In genomic region chr11:115628465-115629101, GRCm38 (mm10) we compare ENCODE assay signal across 8 mouse cellular contexts. TPM values are rescaled to one million over a fixed set of nuclear protein-coding genes. Genes with fewer than 3 reads are reported as not detected.
DNase-seq lines count a peak whose midpoint lies in the region; ATAC-seq and TF ChIP-seq lines count a peak whose summit lies in the region.

No protein-coding gene starts in this region.

- no peak for TF ChIP-seq CTCF in kidney, adult 2 months (conservative IDR thresholded peaks at IDR 0.05; ENCODE audit: insufficient read depth, insufficient read length, low read depth, low read length)
- no peak for TF ChIP-seq CTCF in cortical plate, adult 2 months (IDR thresholded peaks at IDR 0.05; ENCODE audit: extremely low read depth, insufficient read depth, low read length)

- 48% methylated on average over 13 of the region's 13 CpGs for WGBS in kidney, embryonic 16.5 days
- 51% methylated on average over 13 of the region's 13 CpGs for WGBS in kidney, adult 2 months
- 56% methylated on average over 12 of the region's 13 CpGs for WGBS in hindbrain, embryonic 16.5 days
- 57% methylated on average over 13 of the region's 13 CpGs for WGBS in midbrain, embryonic 16.5 days

- H3K4me3 ChIP-seq in kidney, embryonic 16.5 days (ENCODE audit: low read length), result peak overlapping the region; percentile 88
- H3K4me3 ChIP-seq in kidney, adult 2 months (ENCODE audit: insufficient read depth, low read depth, low read length), result no peak overlapping the region
- peak overlapping the region; percentile 61; the same call in 1 of the 2 replicates for H3K4me3 ChIP-seq in cortical plate, adult 2 months (ENCODE audit: insufficient read depth, low read length)
- peak overlapping the region; percentile 63 for H3K4me3 ChIP-seq in hindbrain, embryonic 16.5 days (ENCODE audit: low read length)
- H3K4me3 ChIP-seq in midbrain, embryonic 16.5 days (ENCODE audit: low read depth, low read length), result peak overlapping the region; percentile 57

- H3K27me3 ChIP-seq in kidney, embryonic 16.5 days (ENCODE audit: insufficient read depth, low read length), result no peaks in the 10 kb centered on the region
- no peaks in the 10 kb centered on the region for H3K27me3 ChIP-seq in kidney, adult 2 months (replicated peaks; ENCODE audit: control insufficient read depth, insufficient read depth, low read length)
- H3K27me3 ChIP-seq in hindbrain, embryonic 16.5 days (replicated peaks; ENCODE audit: control insufficient read depth, insufficient read depth, low read length), result no peaks in the 10 kb centered on the region
- no peaks in the 10 kb centered on the region for H3K27me3 ChIP-seq in midbrain, embryonic 16.5 days (ENCODE audit: control insufficient read depth, insufficient read depth, low read depth, low read length)

- no peak for DNase-seq in kidney, adult 2 months
- DNase-seq in urinary bladder, postnatal 4 days (ENCODE audit: low spot score in 2 of 2), result no peak
- no peak for DNase-seq in gastrocnemius, postnatal 10 days
- DNase-seq in adrenal gland, postnatal 36 days, result no peak

- peak overlapping the region; percentile 57 for H3K4me2 ChIP-seq in kidney, embryonic 16.5 days (replicated peaks; ENCODE audit: low read depth, low read length)
- peak overlapping the region; percentile 55 for H3K4me2 ChIP-seq in hindbrain, embryonic 16.5 days (ENCODE audit: low read length)
- H3K4me2 ChIP-seq in midbrain, embryonic 16.5 days (ENCODE audit: low read length), result peak overlapping the region; percentile 56

- H3K36me3 ChIP-seq in kidney, embryonic 16.5 days (ENCODE audit: insufficient read depth, low read length), result no peaks in the 10 kb centered on the region
- H3K36me3 ChIP-seq in kidney, adult 2 months (ENCODE audit: control insufficient read depth, insufficient read depth, low read length), result peaks cover 1% of the 10 kb centered on the region; the same call in 1 of the 2 replicates
- H3K36me3 ChIP-seq in hindbrain, embryonic 16.5 days (ENCODE audit: control insufficient read depth, insufficient read depth, low read length), result peaks cover 2% of the 10 kb centered on the region; the same call in 1 of the 2 replicates
- H3K36me3 ChIP-seq in midbrain, embryonic 16.5 days (ENCODE audit: control insufficient read depth, insufficient read depth, low read length), result 0 out of 2 replicates have a peak, but pooled peaks cover 3% of the 10 kb centered on the region

- H3K27ac ChIP-seq in kidney, embryonic 16.5 days (ENCODE audit: low read length), result no peak overlapping the region
- no peak overlapping the region for H3K27ac ChIP-seq in kidney, adult 2 months (ENCODE audit: insufficient read depth, low read depth, low read length)
- no peak overlapping the region for H3K27ac ChIP-seq in cortical plate, adult 2 months (ENCODE audit: insufficient read depth, low read length)
- no peak overlapping the region for H3K27ac ChIP-seq in hindbrain, embryonic 16.5 days (ENCODE audit: low read depth, low read length)
- no peak overlapping the region for H3K27ac ChIP-seq in midbrain, embryonic 16.5 days (ENCODE audit: low read length)

- H3K9ac ChIP-seq in kidney, embryonic 16.5 days (replicated peaks; ENCODE audit: low read length), result peak overlapping the region; percentile 64; the same call in 1 of the 2 replicates
- peak overlapping the region; percentile 50; the same call in 1 of the 2 replicates for H3K9ac ChIP-seq in hindbrain, embryonic 16.5 days (ENCODE audit: low read depth, low read length)
- H3K9ac ChIP-seq in midbrain, embryonic 16.5 days (ENCODE audit: low read depth, low read length), result peak overlapping the region; percentile 50; the same call in 1 of the 2 replicates

- H3K4me1 ChIP-seq in kidney, embryonic 16.5 days (ENCODE audit: insufficient read depth, low read length), result peaks cover 18% of the 10 kb centered on the region
- H3K4me1 ChIP-seq in kidney, adult 2 months (ENCODE audit: control insufficient read depth, insufficient read depth, low read length), result peaks cover 13% of the 10 kb centered on the region; the same call in 1 of the 2 replicates
- H3K4me1 ChIP-seq in cortical plate, adult 2 months (ENCODE audit: control insufficient read depth, insufficient read depth, low read length), result peaks cover 1% of the 10 kb centered on the region; the same call in 1 of the 2 replicates
- H3K4me1 ChIP-seq in hindbrain, embryonic 16.5 days (ENCODE audit: control insufficient read depth, insufficient read depth, low read depth, low read length), result peaks cover 9% of the 10 kb centered on the region
- H3K4me1 ChIP-seq in midbrain, embryonic 16.5 days (ENCODE audit: control insufficient read depth, insufficient read depth, low read length), result peaks cover 7% of the 10 kb centered on the region

- H3K9me3 ChIP-seq in kidney, embryonic 16.5 days (ENCODE audit: low read length), result no peaks in the 10 kb centered on the region
- H3K9me3 ChIP-seq in hindbrain, embryonic 16.5 days (ENCODE audit: control insufficient read depth, low read length), result no peaks in the 10 kb centered on the region
- no peaks in the 10 kb centered on the region for H3K9me3 ChIP-seq in midbrain, embryonic 16.5 days (replicated peaks; ENCODE audit: control insufficient read depth, low read length, poor library complexity, severe bottlenecking)

- ATAC-seq in kidney, embryonic 16.5 days (ENCODE audit: low FRiP score, low TSS enrichment), result peak; percentile 13; the same call in 1 of the 2 replicates
- ATAC-seq in hindbrain, embryonic 16.5 days, result peak; percentile 28; the same call in 1 of the 2 replicates
- peak; percentile 38 for ATAC-seq in midbrain, embryonic 16.5 days

- TF ChIP-seq POLR2A in kidney, adult 2 months (IDR thresholded peaks at IDR 0.05; ENCODE audit: low read depth, low read length), result no peak
- no peak for TF ChIP-seq POLR2A in cortical plate, adult 2 months (IDR thresholded peaks at IDR 0.05; ENCODE audit: extremely low read depth, insufficient read depth, low read length)

RNA-seq across cellular contexts. Expression of gene Slc25a19, which starts 0.5 kb away (rescaled TPM):
- polyA plus RNA-seq in kidney, embryonic 16.5 days (2015; fragmentation: Nextera tagmentation; extraction: Ambion mirVana), result 51.0 and 56.1 TPM in 2 replicates
- polyA plus RNA-seq in kidney, adult 2 months (2012; rRNA removed), result 144 and 172 TPM in 2 replicates
- polyA plus RNA-seq in cortical plate, adult 2 months (2012; rRNA removed), result 88.3 and 91.8 TPM in 2 replicates
- polyA plus RNA-seq in hindbrain, embryonic 16.5 days (2015; fragmentation: Nextera tagmentation; extraction: Ambion mirVana), result 42.7 and 49.9 TPM in 2 replicates
- polyA plus RNA-seq in midbrain, embryonic 16.5 days (2015; fragmentation: Nextera tagmentation; extraction: Ambion mirVana), result 42.5 and 50.8 TPM in 2 replicates
- total RNA-seq in gastrocnemius, postnatal 10 days (2021), result 10 to 100 TPM; 39.7 to 40.0 TPM
- 10 to 100 TPM; 90.5 to 96.3 TPM for total RNA-seq in adrenal gland, postnatal 36 days (2021)

RNA-seq across cellular contexts. Expression of gene Mif4gd, which starts 15.8 kb away (rescaled TPM):
- polyA plus RNA-seq in kidney, embryonic 16.5 days (2015; fragmentation: Nextera tagmentation; extraction: Ambion mirVana), result 42.8 and 47.1 TPM in 2 replicates
- polyA plus RNA-seq in kidney, adult 2 months (2012; rRNA removed), result 138 and 144 TPM in 2 replicates
- 37.2 and 39.7 TPM in 2 replicates for polyA plus RNA-seq in cortical plate, adult 2 months (2012; rRNA removed)
- 16.1 and 16.2 TPM in 2 replicates for polyA plus RNA-seq in hindbrain, embryonic 16.5 days (2015; fragmentation: Nextera tagmentation; extraction: Ambion mirVana)
- polyA plus RNA-seq in midbrain, embryonic 16.5 days (2015; fragmentation: Nextera tagmentation; extraction: Ambion mirVana), result 12.5 and 12.7 TPM in 2 replicates
- total RNA-seq in gastrocnemius, postnatal 10 days (2021), result 10 to 100 TPM; 38.3 to 38.7 TPM
- total RNA-seq in adrenal gland, postnatal 36 days (2021), result 100 to 1,000 TPM in 1 of 2 experiments, 10 to 100 TPM in 1; 73.4 to 195 TPM

RNA-seq across cellular contexts. Expression of gene Gga3, which starts 24.7 kb away (rescaled TPM):
- 24.5 and 26.8 TPM in 2 replicates for polyA plus RNA-seq in kidney, embryonic 16.5 days (2015; fragmentation: Nextera tagmentation; extraction: Ambion mirVana)
- 16.9 and 17.7 TPM in 2 replicates for polyA plus RNA-seq in kidney, adult 2 months (2012; rRNA removed)
- 55.4 and 56.5 TPM in 2 replicates for polyA plus RNA-seq in cortical plate, adult 2 months (2012; rRNA removed)
- polyA plus RNA-seq in hindbrain, embryonic 16.5 days (2015; fragmentation: Nextera tagmentation; extraction: Ambion mirVana), result 35.1 and 43.7 TPM in 2 replicates
- polyA plus RNA-seq in midbrain, embryonic 16.5 days (2015; fragmentation: Nextera tagmentation; extraction: Ambion mirVana), result 34.7 and 37.5 TPM in 2 replicates
- 10 to 100 TPM in 1 of 2 experiments, 1 to 10 TPM in 1; 9.3 to 21.6 TPM for total RNA-seq in gastrocnemius, postnatal 10 days (2021)
- 10 to 100 TPM; 25.3 to 30.7 TPM for total RNA-seq in adrenal gland, postnatal 36 days (2021)

RNA-seq across cellular contexts. Expression of gene Mrps7, which starts 24.9 kb away (rescaled TPM):
- 101 and 103 TPM in 2 replicates for polyA plus RNA-seq in kidney, embryonic 16.5 days (2015; fragmentation: Nextera tagmentation; extraction: Ambion mirVana)
- polyA plus RNA-seq in kidney, adult 2 months (2012; rRNA removed), result 51.7 and 53.1 TPM in 2 replicates
- 46.6 and 50.5 TPM in 2 replicates for polyA plus RNA-seq in cortical plate, adult 2 months (2012; rRNA removed)
- polyA plus RNA-seq in hindbrain, embryonic 16.5 days (2015; fragmentation: Nextera tagmentation; extraction: Ambion mirVana), result 79.9 and 82.2 TPM in 2 replicates
- polyA plus RNA-seq in midbrain, embryonic 16.5 days (2015; fragmentation: Nextera tagmentation; extraction: Ambion mirVana), result 75.6 and 77.0 TPM in 2 replicates
- 10 to 100 TPM; 61.1 to 71.6 TPM for total RNA-seq in gastrocnemius, postnatal 10 days (2021)
- 100 to 1,000 TPM in 1 of 2 experiments, 10 to 100 TPM in 1; 97.7 to 102 TPM for total RNA-seq in adrenal gland, postnatal 36 days (2021)
